Mouse (Mus musculus): ENCODE data around the gene Itgb5. TPM values are rescaled to one million over a fixed set of nuclear protein-coding genes. Genes with fewer than 3 reads are reported as not detected.

The Itgb5 gene
- polyA plus RNA-seq, 1 experiment = 0.13 TPM

DNA sequence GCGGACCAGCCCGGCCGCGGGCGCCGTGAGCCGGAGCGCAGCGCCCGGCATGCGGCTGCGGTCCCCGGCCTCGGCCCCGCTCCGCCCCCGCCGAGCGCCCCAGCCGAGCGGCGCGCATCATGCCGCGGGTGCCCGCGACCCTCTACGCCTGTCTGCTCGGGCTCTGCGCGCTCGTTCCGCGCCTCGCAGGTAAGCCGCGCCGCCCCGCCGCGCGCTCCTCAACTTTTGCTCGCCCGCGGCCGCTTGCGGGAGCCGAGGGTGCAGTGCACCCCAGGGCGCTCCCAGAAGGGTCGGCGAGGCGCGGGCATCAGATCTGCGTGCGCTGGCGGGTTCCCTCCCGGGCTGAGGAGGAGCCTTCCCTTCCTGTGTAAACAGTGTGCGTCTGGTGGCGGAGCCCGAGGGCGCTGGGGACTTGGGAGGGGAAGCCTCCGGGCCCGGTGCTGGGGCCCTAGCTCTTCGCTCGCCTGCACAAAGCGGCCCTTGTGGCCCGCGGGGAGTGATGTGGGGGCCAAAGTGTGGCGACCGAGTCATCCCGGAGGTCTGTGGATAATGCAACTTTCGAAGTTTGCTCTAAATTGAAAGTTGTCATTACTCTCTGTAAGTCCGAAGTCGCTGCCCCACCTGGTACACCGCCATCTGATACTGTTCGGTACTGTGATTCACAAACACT, 512 bp downstream of the Itgb5 start:
- Histone ChIP-seq H3K4me3 (replicated peaks) (peak overlapping the region; percentile 56), H3K36me3 (ENCODE audit: control insufficient read depth) (no peaks in the 10 kb centered on the region), H3K27me3 (ENCODE audit: control insufficient read depth) (peaks cover 77% of the 10 kb centered on the region), H3K4me1 (ENCODE audit: control insufficient read depth) (peaks cover 9% of the 10 kb centered on the region), H3K9me3 (ENCODE audit: control insufficient read depth, low read length) (no peaks in the 10 kb centered on the region)
- TF ChIP-seq TAL1 (IDR thresholded peaks at IDR 0.05; ENCODE audit: low read length) (no peak), GATA1 (IDR thresholded peaks at IDR 0.05; ENCODE audit: low read length) (no peak)

DNA sequence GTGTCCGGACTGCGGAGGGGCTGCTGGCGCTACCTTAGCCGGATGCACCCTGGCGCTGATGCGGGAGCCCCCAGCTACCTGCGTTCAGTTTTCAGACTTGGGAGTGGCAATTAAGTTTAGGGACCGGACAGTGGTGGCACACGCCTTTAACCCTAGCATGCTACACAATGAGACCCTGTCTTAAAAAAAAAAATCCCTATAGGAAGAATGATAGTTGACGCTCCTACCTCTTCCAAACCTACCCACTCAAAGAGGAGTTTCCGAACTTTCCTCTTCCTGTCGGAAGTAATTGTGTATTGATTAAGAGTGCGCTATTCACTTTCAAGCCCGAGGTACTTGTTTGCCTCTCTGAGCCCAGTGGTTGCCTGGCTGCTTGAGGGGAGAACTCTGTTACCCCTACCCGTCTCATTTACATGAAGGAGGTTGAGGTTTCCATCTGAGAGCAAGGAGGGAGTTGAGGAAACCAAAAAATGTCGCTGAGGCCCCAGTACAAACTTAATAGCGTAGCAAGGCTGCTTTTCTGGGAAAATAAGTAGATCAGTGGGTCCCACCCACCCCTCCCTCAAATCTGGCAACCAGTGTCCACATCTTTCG, 1.1 kb downstream of the Itgb5 start:
- Histone ChIP-seq H3K4me1 (ENCODE audit: control insufficient read depth) (peaks cover 9% of the 10 kb centered on the region), H3K27me3 (ENCODE audit: control insufficient read depth) (peaks cover 83% of the 10 kb centered on the region), H3K9me3 (ENCODE audit: control insufficient read depth, low read length) (no peaks in the 10 kb centered on the region), H3K4me3 (replicated peaks) (peak overlapping the region; percentile 56), H3K36me3 (ENCODE audit: control insufficient read depth) (no peaks in the 10 kb centered on the region)
- TF ChIP-seq TAL1 (IDR thresholded peaks at IDR 0.05; ENCODE audit: low read length) (no peak), GATA1 (IDR thresholded peaks at IDR 0.05; ENCODE audit: low read length) (no peak)

DNA sequence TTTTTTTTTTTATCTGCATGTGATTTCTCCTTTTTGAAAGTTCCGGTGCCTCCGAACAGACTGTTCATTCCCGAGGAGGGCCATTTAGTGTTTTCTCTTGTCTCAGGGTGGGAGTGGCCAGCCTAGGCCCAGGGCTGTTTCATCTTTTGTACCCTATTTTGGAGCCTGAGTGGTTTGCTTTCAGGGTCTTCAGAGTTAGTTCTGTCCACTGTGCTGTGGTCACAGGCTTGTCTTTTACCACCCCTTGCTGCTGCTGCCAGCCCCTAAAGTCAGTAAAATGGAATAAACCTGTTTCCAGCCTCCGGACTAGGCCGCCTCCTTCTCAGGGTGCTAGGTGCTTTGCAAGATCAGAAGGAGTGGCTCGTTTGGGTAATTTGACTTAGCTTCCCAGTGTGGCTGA, 2.6 kb downstream of the Itgb5 start:
- H3K27me3 ChIP-seq (ENCODE audit: control insufficient read depth) = peaks cover 84% of the 10 kb centered on the region
- H3K4me1 ChIP-seq (ENCODE audit: control insufficient read depth) = peaks cover 9% of the 10 kb centered on the region

DNA sequence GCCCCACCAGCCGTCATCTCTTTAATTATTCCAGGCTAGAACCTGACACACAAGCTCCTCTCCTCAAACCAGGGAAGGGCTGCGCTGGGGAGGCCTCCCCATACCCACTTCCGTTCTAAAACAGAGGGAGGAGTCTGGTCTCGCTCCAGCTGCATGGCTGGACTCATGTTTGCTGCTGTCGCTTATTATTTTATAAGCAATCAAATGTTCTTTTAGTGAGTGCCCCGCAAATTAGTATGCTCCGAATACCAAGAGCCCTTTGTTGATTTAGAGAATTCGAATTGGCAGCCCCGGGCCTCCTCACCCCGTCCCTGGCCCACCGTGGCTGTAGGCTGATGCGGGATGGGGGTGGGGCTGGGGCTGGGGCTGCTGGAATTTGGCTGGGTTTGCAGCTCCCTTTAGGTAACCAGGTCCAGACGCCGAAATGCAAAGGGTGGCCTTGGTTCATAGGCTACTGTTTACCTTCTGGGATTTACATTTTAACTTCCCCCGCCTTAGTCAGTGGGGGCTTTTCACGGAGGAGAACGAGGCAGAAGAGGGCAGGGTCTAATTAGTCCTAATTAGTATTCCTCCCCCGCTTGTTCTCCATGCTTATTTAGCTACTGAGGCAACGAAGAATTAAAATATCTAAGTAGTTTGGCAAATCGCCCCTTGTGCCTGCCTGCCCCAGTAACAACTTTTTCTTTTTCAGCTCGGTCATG, 3.4 kb downstream of the Itgb5 start:
- H3K27me3 ChIP-seq (ENCODE audit: control insufficient read depth) = peaks cover 79% of the 10 kb centered on the region
- H3K36me3 ChIP-seq (ENCODE audit: control insufficient read depth) = no peaks in the 10 kb centered on the region
- no peak for TF ChIP-seq GATA1 (IDR thresholded peaks at IDR 0.05; ENCODE audit: low read length)
- TF ChIP-seq TAL1 (IDR thresholded peaks at IDR 0.05; ENCODE audit: low read length) = no peak
- H3K9me3 ChIP-seq (ENCODE audit: control insufficient read depth, low read length) = no peaks in the 10 kb centered on the region
- peaks cover 9% of the 10 kb centered on the region for H3K4me1 ChIP-seq (ENCODE audit: control insufficient read depth)
- H3K4me3 ChIP-seq (replicated peaks) = no peak overlapping the region

More for the DNA sequence above, 2.6 kb downstream of the Itgb5 start:
- Histone ChIP-seq H3K9me3 (ENCODE audit: control insufficient read depth, low read length) (no peaks in the 10 kb centered on the region), H3K4me3 (replicated peaks) (no peak overlapping the region), H3K36me3 (ENCODE audit: control insufficient read depth) (no peaks in the 10 kb centered on the region)
- TF ChIP-seq GATA1 (IDR thresholded peaks at IDR 0.05; ENCODE audit: low read length) (no peak), TAL1 (IDR thresholded peaks at IDR 0.05; ENCODE audit: low read length) (no peak)

DNA sequence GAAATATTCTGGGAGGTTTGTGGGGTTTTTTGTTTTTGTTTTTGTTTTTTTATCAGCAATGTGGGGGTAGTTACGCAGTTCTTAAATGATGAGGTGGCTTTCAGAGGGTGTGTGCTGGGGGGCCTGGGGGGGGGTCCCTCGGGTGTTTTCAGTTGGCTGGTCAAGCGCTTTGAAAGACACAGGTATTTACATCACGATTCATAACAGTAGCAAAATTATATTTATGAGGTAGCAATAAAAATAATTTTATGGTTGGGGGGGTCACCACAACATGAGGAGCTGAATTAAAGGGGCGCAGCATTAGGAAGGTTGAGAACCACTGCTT, 3.9 kb downstream of the Itgb5 start:
- Histone ChIP-seq H3K9me3 (ENCODE audit: control insufficient read depth, low read length) (no peaks in the 10 kb centered on the region), H3K36me3 (ENCODE audit: control insufficient read depth) (no peaks in the 10 kb centered on the region), H3K27me3 (ENCODE audit: control insufficient read depth) (peaks cover 74% of the 10 kb centered on the region), H3K4me1 (ENCODE audit: control insufficient read depth) (peaks cover 9% of the 10 kb centered on the region), H3K4me3 (replicated peaks) (no peak overlapping the region)
- no peak for TF ChIP-seq GATA1 (IDR thresholded peaks at IDR 0.05; ENCODE audit: low read length)

DNA sequence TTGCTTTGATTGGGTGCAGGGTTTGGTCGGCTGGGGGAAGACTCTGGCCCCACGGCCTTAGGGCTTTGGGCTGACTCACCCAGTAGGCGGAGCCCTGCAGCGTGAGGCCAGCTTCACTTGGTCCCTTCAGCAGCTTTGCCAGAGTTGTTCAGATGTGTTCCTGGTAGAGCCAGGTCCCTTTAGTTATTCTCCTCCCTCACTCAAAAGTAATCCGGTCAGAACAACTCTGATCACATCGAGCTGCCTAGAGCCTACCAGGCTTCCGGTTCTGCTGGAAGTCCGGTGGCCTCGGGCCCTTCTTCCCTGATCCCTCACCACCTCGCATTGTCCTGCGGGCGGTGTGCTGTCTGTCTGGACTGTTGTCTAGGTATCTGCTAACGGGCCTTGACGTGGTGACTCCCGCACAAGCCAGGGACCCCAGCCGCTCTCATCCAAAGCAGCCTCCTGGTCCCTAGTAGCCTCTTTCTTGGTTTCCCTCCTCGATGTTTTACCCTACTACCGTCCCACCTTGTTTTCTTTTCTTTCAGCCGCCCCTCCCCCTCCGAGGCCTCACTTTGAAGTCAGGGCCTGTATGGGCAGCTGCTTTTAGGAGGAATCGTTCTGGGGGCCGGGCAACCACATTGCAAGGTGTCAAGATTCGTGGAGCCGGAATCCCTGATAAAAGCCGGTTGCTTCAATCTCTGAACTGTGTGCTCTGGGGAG, 4.5 kb downstream of the Itgb5 start:
- no peaks in the 10 kb centered on the region for H3K36me3 ChIP-seq (ENCODE audit: control insufficient read depth)
- H3K4me3 ChIP-seq (replicated peaks) = no peak overlapping the region
- no peaks in the 10 kb centered on the region for H3K9me3 ChIP-seq (ENCODE audit: control insufficient read depth, low read length)
- peaks cover 69% of the 10 kb centered on the region for H3K27me3 ChIP-seq (ENCODE audit: control insufficient read depth)
- no peak for TF ChIP-seq TAL1 (IDR thresholded peaks at IDR 0.05; ENCODE audit: low read length)
- TF ChIP-seq GATA1 (IDR thresholded peaks at IDR 0.05; ENCODE audit: low read length) = no peak
- H3K4me1 ChIP-seq (ENCODE audit: control insufficient read depth) = peaks cover 9% of the 10 kb centered on the region

DNA sequence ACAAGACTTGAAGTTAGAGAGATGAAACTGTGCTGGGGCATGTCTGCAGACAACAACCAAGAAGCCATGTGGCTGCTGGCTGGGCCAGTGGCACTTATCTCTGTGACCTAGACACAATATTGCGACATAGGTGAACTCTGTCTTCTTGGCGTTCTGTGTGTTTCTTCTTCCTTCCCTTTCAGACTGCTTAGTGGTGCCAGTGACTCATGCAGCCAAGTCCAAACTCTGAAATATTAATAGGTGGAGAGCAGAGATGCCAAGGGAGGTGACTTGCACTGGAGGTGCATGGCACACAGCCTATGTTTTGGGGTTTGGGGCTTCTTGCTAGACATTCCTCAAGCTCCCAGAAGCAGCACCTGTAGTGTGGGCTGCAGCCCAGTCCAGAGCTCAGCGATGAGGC, 7.2 kb downstream of the Itgb5 start:
- TF ChIP-seq GATA1 (IDR thresholded peaks at IDR 0.05; ENCODE audit: low read length) (no peak), TAL1 (IDR thresholded peaks at IDR 0.05; ENCODE audit: low read length) (no peak)
- H3K36me3 ChIP-seq (ENCODE audit: control insufficient read depth) = no peaks in the 10 kb centered on the region
- peaks cover 41% of the 10 kb centered on the region for H3K27me3 ChIP-seq (ENCODE audit: control insufficient read depth)
- H3K4me1 ChIP-seq (ENCODE audit: control insufficient read depth) = peaks cover 3% of the 10 kb centered on the region; the same call in 1 of the 2 replicates
- no peak overlapping the region for H3K4me3 ChIP-seq (replicated peaks)
- no peaks in the 10 kb centered on the region for H3K9me3 ChIP-seq (ENCODE audit: control insufficient read depth, low read length)

DNA sequence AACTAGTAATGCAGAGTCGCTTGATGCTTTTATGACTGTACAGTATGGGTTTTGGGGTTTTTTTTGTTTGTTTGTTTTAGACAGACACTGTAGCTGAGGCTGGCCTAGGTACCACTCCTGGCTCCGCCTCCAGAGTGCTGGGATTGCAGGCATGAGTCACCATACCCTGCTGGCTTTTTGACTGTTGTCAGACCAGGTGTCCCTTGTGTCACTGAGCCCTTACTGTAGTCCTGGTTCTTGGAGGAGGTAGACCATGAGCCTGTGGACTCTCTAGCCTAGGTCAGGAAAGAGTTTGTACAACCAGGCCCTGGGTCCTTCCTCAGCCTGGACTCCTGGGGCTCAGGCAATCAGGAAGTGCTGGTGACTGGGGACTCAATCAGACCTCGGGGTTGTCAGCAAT, 7.7 kb downstream of the Itgb5 start:
- no peaks in the 10 kb centered on the region for H3K9me3 ChIP-seq (ENCODE audit: control insufficient read depth, low read length)
- H3K27me3 ChIP-seq (ENCODE audit: control insufficient read depth) = peaks cover 37% of the 10 kb centered on the region
- H3K36me3 ChIP-seq (ENCODE audit: control insufficient read depth) = no peaks in the 10 kb centered on the region
- H3K4me3 ChIP-seq (replicated peaks) = no peak overlapping the region
- peaks cover 3% of the 10 kb centered on the region; the same call in 1 of the 2 replicates for H3K4me1 ChIP-seq (ENCODE audit: control insufficient read depth)
- TF ChIP-seq TAL1 (IDR thresholded peaks at IDR 0.05; ENCODE audit: low read length) (no peak), GATA1 (IDR thresholded peaks at IDR 0.05; ENCODE audit: low read length) (no peak)

DNA sequence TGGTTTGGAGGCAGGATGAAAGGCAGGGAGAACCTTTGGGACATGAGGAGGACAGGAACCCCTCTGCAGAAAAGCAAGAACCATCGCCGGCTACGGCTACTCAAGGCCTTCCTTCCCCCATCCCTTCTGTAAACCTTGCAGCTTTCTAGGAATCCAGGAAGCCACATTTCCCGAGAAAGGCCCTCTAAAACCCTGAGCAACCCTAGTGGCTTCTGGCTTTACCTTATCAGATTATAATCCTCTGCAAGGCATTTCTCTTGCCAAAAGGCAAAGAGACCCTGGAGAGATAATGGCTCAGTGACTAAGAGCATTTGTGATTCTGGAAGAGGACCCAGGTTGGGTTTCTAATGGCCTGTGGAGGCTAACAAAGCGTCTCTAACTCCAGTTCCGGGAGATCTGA, 11.2 kb downstream of the Itgb5 start:
- Histone ChIP-seq H3K9me3 (ENCODE audit: control insufficient read depth, low read length) (no peaks in the 10 kb centered on the region), H3K4me1 (ENCODE audit: control insufficient read depth) (no peaks in the 10 kb centered on the region), H3K27me3 (ENCODE audit: control insufficient read depth) (peaks cover 2% of the 10 kb centered on the region), H3K4me3 (replicated peaks) (no peak overlapping the region), H3K36me3 (ENCODE audit: control insufficient read depth) (no peaks in the 10 kb centered on the region)
- TF ChIP-seq TAL1 (IDR thresholded peaks at IDR 0.05; ENCODE audit: low read length) (no peak), GATA1 (IDR thresholded peaks at IDR 0.05; ENCODE audit: low read length) (no peak)

Data from erythroblast, embryonic 14.5 days (primary cell).